Mouse (Mus musculus) heart, adult 2 months (tissue): ENCODE results near the gene Saa3.

Source experiments
- CTCF ChIP-seq: fragments of 200-600 bp; IDR thresholded peaks from 2 replicates; pipeline ENCODE4 v1.8.1; 2022; ENCODE audit warnings: antibody characterized with exemption, mild to moderate bottlenecking, moderate library complexity
- EP300 ChIP-seq: fragments of 200-500 bp; IDR thresholded peaks from 2 replicates; pipeline ENCODE4 v1.6.1; 2011; ENCODE audit warnings: low read depth, low read length, control low read depth; ENCODE audit not compliant: insufficient read depth

DNA sequence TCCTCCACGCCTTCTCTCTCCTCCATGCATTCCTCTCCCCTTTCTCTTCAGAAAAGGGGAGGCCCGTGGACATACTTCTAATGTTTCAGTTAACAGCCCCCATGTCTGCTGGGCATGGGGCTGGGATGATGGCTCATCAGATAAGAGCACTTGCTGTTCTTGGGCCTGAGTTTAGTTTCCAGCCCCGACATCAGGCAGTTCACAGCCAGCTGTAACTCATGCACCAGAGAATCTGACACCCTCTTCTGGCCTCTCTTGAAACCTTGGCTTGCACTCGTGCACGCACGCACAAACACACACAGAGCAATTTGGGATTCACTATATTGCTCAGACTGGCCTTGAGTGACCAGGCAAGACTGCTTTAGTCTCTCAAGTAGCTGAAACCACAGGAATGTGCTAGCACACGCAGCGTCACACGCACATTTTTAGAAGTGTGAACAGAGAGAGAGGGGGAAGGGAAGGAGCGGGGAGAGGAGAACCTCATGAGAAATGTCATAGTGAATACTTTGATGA is 43.3 kb downstream of the Saa3 start, which contains the start of gene Tph1:
- TF ChIP-seq CTCF (no peak), EP300 (no peak)
